Mouse (Mus musculus): ENCODE measurements around the gene Pltp. TPM values are rescaled to one million over a fixed set of nuclear protein-coding genes. Genes with fewer than 3 reads are reported as not detected.
A peak's percentile ranks its signal among the peaks of the same experiment; 100 is the strongest.

Pltp gene
- polyA plus RNA-seq, 1 experiment from 2014 or later = 113 TPM

DNA sequence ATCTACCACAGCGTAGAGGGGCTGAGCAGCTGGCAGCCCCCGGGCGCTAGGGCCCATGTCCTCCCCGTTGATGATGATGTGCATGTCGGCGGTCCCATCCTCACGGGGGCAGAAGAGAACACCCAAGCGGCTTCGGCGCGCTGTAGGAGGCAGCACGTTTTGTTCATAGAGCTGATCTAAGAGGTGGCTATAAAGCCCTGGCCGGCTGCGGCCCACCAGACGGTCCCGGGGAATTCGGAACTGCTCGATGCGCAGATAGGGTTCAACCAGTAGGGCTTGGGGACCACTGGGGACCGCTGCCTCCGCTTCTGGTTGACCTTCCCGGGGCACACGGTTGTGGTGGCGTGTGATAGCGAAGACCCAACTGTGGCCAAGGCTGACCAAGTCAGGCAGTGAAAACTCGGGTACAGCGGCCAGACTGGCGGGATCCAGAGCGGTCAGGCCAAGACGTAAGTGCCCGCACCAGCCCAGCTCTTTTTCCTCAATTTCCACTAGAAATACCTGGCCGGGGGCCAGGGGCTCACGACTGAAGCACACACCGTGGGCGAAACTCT is 24.7 kb downstream of the Pltp start, which contains the start of gene Ctsa:
Ctsa (plus strand) TSS at position 126 of the 554 bp plus-strand sequence.
- H3K9me3 ChIP-seq = no peaks in the 10 kb centered on the region
- H3K4me2 ChIP-seq (replicated peaks) = peak within 1 kb of the TSS; percentile 100
- under 1% methylated on average over 35 of the region's 35 CpGs for WGBS
- peak within 1 kb of the TSS; percentile 70 for H3K27ac ChIP-seq (replicated peaks)
- peaks cover 14% of the 10 kb centered on the region; the same call in 1 of the 2 replicates for H3K36me3 ChIP-seq
- H3K4me3 ChIP-seq = peak within 1 kb of the TSS; percentile 76
- no peaks in the 10 kb centered on the region for H3K27me3 ChIP-seq
- peak; percentile 67 for ATAC-seq (ENCODE audit: low FRiP score, low read depth)
- peak within 1 kb of the TSS; percentile 83 for H3K9ac ChIP-seq (replicated peaks)
- peaks cover 19% of the 10 kb centered on the region for H3K4me1 ChIP-seq

DNA sequence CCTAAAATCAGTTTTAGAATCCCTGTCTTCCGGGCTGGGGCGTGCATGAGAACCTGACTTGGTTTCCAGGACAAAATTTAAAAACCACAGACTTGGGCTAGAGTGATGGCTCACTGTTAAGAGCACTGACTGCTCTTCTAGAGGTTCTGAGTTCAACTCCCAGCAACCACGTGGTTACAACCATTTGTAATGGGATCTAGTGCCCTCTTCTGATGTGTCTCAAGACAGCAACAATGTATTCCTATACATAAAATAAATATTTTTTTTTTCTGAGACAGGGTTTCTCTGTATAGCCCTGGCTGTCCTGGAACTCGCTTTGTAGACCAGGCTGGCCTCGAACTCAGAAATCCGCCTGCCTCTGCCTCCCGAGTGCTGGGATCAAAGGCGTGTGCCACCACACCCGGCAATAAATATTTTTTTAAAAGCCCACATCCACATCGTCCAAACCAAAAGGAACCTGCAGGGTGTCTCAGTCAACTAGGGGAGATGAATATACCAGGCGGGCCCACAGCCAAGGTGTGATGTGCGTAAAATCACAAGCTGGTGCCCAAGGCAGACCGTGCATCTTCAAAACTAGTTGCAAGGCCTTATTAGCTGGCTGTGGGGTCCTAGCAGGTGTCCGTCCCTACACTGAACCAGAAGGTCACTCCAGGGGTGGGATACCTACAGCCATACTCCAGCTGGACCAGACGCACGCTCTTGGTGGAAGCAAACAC is 25.3 kb downstream of the Pltp start:
- no peak for ATAC-seq (ENCODE audit: low FRiP score, low read depth)
- Histone ChIP-seq H3K4me1 (peaks cover 19% of the 10 kb centered on the region), H3K4me2 (replicated peaks) (peak overlapping the region; percentile 100), H3K9me3 (no peaks in the 10 kb centered on the region), H3K27me3 (no peaks in the 10 kb centered on the region), H3K9ac (replicated peaks) (peak overlapping the region; percentile 83), H3K36me3 (peaks cover 14% of the 10 kb centered on the region), H3K4me3 (peak overlapping the region; percentile 76), H3K27ac (replicated peaks) (peak overlapping the region; percentile 70)
- WGBS = 64% methylated on average over 16 of the region's 16 CpGs

DNA sequence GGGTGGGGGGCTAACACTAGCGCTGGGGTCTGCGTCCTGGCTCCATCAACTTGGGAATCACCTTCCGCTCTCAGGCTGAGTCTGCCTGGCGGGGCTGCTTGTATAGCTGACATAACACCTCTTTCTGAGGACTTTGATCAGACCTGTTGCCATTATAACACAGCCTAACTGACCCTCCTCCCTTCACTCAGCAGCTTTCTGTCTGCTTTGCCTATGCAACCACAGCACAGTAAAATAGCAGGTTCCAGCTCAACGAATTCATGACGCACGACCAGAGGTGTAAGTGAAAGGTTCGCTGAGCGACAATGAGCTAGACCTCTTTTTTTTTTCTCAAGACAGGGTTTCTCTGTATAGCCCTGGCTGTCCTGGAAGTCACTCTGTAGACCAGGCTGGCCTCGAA is 26.5 kb downstream of the Pltp start:
- no peaks in the 10 kb centered on the region for H3K9me3 ChIP-seq
- ATAC-seq (ENCODE audit: low FRiP score, low read depth) = no peak
- no peak overlapping the region for H3K9ac ChIP-seq (replicated peaks)
- peaks cover 19% of the 10 kb centered on the region for H3K4me1 ChIP-seq
- H3K27ac ChIP-seq (replicated peaks) = no peak overlapping the region
- peaks cover 24% of the 10 kb centered on the region for H3K36me3 ChIP-seq
- H3K27me3 ChIP-seq = no peaks in the 10 kb centered on the region
- H3K4me3 ChIP-seq = no peak overlapping the region
- no peak overlapping the region for H3K4me2 ChIP-seq (replicated peaks)
- WGBS = 87% methylated on average over 10 of the region's 10 CpGs

DNA sequence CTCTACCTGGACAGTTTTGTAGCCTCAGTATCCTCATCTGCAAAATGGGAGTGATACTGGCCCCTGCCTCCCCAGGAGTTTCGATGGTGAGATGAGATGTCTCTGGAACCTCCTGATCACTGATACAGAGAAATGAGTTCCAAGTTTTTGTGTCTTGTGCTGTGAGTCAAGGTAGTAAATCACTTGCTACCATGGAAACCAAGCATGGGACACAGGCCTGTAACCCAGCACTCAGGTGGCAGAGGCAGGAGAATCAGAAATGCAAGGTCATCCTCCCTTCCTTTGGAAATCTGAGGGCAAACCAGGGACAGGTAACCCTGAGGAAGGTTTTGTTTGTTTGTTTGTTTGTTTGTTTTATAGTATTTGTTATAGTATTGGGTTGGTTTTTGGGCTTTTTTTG is 28.4 kb downstream of the Pltp start:
- Histone ChIP-seq H3K9ac (replicated peaks) (no peak overlapping the region), H3K4me3 (no peak overlapping the region), H3K36me3 (peaks cover 37% of the 10 kb centered on the region), H3K4me1 (peaks cover 10% of the 10 kb centered on the region), H3K27ac (replicated peaks) (no peak overlapping the region), H3K4me2 (replicated peaks) (no peak overlapping the region), H3K9me3 (no peaks in the 10 kb centered on the region), H3K27me3 (no peaks in the 10 kb centered on the region)
- WGBS = 97% methylated on average over 1 of the region's 1 CpGs
- no peak for ATAC-seq (ENCODE audit: low FRiP score, low read depth)

DNA sequence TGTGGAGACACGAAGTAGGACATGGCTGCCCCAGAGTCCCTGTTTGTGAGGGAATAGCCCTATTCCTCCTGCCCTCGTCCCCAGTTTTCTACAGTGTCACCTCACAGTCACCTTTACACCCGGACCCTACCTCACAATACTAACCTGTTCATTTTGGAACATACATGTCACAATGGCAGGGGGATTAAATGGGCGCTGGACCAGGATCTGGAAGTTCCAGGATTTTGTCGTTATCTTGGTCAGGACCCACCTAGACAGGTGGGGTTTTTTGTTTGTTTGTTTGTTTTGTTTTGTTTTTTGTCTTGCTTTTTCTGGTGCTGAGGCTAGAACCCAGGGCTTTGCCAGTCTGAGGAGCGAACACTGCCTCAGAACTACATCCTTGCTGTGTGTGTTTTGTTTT is 29.1 kb downstream of the Pltp start, which contains the start of gene Spata25:
Spata25 (minus strand) TSS at position 101 of the 400 bp plus-strand sequence.
- no peak for ATAC-seq (ENCODE audit: low FRiP score, low read depth)
- no peak within 1 kb of the TSS for H3K4me3 ChIP-seq

DNA sequence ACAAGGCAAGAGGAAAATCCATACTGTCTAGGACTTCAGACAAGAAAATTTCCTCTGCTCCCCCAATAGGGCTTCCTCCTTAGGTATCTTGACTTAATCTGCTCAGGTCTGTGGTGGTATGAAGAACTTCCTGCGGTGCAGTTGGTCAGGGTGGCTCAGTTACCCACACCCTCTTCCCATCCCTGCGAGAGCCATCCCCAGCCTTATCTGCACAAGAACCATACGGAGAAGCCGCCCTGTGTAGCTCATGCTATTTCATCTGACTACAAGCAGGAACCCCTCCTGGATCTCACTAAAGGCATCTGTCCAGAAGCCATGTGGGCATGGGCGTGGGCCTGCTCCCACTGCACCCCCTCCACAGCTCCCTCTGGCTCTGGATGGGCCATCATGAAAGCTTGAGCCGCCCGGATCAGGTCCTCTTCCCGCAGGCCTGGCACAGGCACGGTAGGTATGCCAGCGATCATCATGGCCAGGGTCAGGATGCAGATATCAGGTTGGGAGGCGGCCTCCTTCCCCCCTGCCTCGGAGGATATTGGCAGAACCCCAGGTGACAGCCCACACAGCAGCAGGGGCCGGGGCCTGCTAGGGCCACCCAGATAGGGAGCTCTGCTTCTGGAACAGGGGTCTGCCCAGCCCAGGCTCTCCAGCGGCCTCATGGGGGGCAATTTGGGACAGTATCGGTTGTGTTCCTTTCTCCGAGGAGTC is 30.2 kb downstream of the Pltp start:
- Histone ChIP-seq H3K27ac (replicated peaks) (no peak overlapping the region), H3K9ac (replicated peaks) (no peak overlapping the region), H3K9me3 (no peaks in the 10 kb centered on the region), H3K4me3 (no peak overlapping the region), H3K27me3 (no peaks in the 10 kb centered on the region), H3K4me2 (replicated peaks) (no peak overlapping the region), H3K4me1 (peaks cover 11% of the 10 kb centered on the region), H3K36me3 (peaks cover 37% of the 10 kb centered on the region)
- ATAC-seq (ENCODE audit: low FRiP score, low read depth) = no peak
- 91% methylated on average over 16 of the region's 16 CpGs for WGBS

More for the DNA sequence above, 29.1 kb downstream of the Pltp start, which contains the start of gene Spata25:
- Histone ChIP-seq H3K9me3 (no peaks in the 10 kb centered on the region), H3K27ac (replicated peaks) (no peak within 1 kb of the TSS), H3K36me3 (peaks cover 37% of the 10 kb centered on the region), H3K27me3 (no peaks in the 10 kb centered on the region), H3K9ac (replicated peaks) (no peak within 1 kb of the TSS), H3K4me1 (peaks cover 14% of the 10 kb centered on the region), H3K4me2 (replicated peaks) (no peak within 1 kb of the TSS)
- WGBS = 86% methylated on average over 6 of the region's 6 CpGs

DNA sequence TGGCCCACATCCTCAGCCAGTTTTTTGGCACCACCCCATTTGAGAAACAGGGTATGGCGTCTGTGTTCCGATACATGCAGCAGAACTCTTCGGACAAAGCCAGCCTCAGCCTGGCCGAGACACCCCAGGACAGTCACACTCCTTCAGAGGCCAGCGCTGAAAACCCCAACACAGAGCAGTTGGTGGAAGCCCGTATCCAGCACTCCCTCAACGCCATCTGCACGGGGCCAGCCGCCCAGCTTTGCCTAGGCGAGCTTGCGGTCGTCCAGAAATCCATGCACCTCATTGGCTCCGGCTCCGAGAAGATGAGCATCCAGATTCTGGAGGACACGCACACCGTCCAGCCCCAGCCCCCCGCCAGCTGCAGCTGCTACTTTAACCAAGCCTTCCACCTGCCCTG is 32.0 kb downstream of the Pltp start:
- peaks cover 47% of the 10 kb centered on the region for H3K36me3 ChIP-seq
- no peaks in the 10 kb centered on the region for H3K27me3 ChIP-seq
- ATAC-seq (ENCODE audit: low FRiP score, low read depth) = no peak
- H3K27ac ChIP-seq (replicated peaks) = no peak overlapping the region
- no peaks in the 10 kb centered on the region for H3K9me3 ChIP-seq
- no peak overlapping the region for H3K4me2 ChIP-seq (replicated peaks)
- peaks cover 15% of the 10 kb centered on the region for H3K4me1 ChIP-seq
- H3K4me3 ChIP-seq = no peak overlapping the region
- 94% methylated on average over 17 of the region's 17 CpGs for WGBS
- H3K9ac ChIP-seq (replicated peaks) = no peak overlapping the region

DNA sequence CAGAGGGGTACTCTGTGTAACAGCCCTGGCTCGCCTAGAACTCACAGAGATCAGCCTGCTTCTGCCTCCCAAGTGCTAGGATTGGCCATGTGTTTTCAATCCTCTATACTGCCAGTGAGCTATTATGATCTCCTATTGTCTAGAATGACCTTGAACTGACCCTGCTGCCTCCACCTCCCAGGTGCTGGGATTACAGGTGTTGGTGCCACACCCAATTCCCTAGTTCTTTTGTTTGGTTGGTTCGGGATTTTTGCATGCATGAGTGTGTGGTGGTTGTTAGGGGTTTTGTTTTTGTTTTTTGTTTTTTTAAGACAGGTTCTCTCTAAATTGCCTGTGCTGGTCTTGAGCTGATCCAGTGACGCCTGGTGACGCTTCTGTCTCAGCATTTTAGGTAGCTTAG is 33.5 kb downstream of the Pltp start:
- 94% methylated on average over 4 of the region's 4 CpGs for WGBS
- no peak for ATAC-seq (ENCODE audit: low FRiP score, low read depth)
- Histone ChIP-seq H3K4me1 (peaks cover 15% of the 10 kb centered on the region), H3K36me3 (peaks cover 56% of the 10 kb centered on the region), H3K9me3 (no peaks in the 10 kb centered on the region), H3K4me2 (replicated peaks) (peak overlapping the region; percentile 54), H3K9ac (replicated peaks) (no peak overlapping the region), H3K4me3 (no peak overlapping the region), H3K27ac (replicated peaks) (no peak overlapping the region), H3K27me3 (no peaks in the 10 kb centered on the region)

DNA sequence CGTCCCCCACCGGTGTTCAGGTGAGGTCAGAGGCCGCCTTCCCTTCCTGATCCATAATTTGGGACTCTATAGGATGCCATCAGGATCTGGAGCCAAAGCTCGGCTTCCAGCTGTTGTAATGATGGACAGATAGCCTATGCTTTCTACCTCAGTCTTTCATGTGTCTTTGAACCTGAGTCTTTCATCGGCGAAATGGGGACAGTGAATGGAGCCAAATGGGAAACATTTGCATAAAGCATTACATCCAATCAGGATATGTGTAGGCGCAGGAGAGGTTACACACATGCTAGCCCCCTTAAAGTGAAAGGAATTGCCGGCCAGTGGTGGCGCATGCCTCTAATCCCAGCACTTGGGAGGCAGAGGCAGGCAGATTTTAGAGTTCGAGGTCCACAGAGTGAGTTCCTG is 34.3 kb downstream of the Pltp start:
- no peaks in the 10 kb centered on the region for H3K27me3 ChIP-seq
- peaks cover 15% of the 10 kb centered on the region for H3K4me1 ChIP-seq
- peak overlapping the region; percentile 68 for H3K9ac ChIP-seq (replicated peaks)
- 3% methylated on average over 10 of the region's 10 CpGs for WGBS
- H3K4me3 ChIP-seq = peak overlapping the region; percentile 61
- peak overlapping the region; percentile 54 for H3K4me2 ChIP-seq (replicated peaks)
- peaks cover 54% of the 10 kb centered on the region for H3K36me3 ChIP-seq
- H3K9me3 ChIP-seq = no peaks in the 10 kb centered on the region
- peak; percentile 72 for ATAC-seq (ENCODE audit: low FRiP score, low read depth)
- H3K27ac ChIP-seq (replicated peaks) = peak overlapping the region; percentile 82

DNA sequence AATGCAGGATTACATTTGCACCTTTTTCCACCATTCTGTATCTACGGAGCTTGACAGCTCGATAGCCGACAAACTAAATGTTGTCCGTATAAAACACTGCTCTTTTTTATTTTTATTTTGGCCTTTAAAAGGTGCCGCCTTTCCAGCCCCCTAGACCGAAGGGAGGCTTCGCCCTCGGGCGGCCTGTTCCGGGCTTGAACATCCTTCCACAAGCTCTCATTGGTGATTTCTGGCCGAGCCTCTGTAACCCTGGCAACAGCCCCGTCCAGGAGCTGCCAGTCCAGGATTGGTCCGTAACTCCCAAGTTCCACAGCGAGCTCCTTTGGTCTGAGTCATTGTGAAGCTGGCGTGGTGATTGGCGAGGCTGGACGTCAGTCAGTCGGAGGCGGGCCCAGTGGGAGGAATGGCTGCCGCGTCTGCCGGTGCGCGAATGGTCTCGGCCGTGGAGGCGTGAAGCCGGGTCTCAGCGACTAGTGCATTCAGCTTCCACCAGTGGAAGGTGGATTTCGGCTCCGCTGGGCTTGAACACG is 34.8 kb downstream of the Pltp start, which contains the start of gene Zswim1:
Zswim1 (plus strand) TSS at position 51 of the 530 bp plus-strand sequence.
- Histone ChIP-seq H3K9me3 (no peaks in the 10 kb centered on the region), H3K27ac (replicated peaks) (peak within 1 kb of the TSS; percentile 82), H3K4me1 (peaks cover 15% of the 10 kb centered on the region), H3K27me3 (no peaks in the 10 kb centered on the region), H3K4me2 (replicated peaks) (peak within 1 kb of the TSS; percentile 54), H3K36me3 (peaks cover 49% of the 10 kb centered on the region), H3K4me3 (peak within 1 kb of the TSS; percentile 61), H3K9ac (replicated peaks) (peak within 1 kb of the TSS; percentile 68)
- under 1% methylated on average over 32 of the region's 32 CpGs for WGBS
- peak; percentile 100 for ATAC-seq (ENCODE audit: low FRiP score, low read depth)

DNA sequence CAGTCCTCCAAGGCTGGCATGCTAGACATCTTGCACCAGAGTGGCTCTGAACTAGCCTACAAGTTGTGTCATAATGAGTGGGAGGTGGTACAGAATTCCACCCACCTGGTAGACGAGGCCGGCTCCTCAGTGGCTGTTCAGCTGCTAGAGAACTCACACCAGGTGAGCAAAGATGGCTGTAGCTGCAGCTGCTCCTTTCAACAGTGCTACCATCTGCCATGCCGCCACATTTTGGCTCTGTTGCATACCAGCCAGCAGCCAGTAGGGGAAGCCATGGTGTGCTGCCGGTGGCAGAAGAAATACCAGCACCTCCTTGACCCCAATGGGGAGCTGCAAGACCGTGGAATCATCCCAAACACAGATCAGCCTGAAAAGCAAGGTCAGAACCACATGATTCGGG is 36.5 kb downstream of the Pltp start:
- Histone ChIP-seq H3K36me3 (peaks cover 33% of the 10 kb centered on the region), H3K27ac (replicated peaks) (no peak overlapping the region), H3K4me2 (replicated peaks) (no peak overlapping the region), H3K27me3 (no peaks in the 10 kb centered on the region), H3K4me1 (peaks cover 15% of the 10 kb centered on the region), H3K9me3 (no peaks in the 10 kb centered on the region), H3K4me3 (no peak overlapping the region), H3K9ac (replicated peaks) (no peak overlapping the region)
- no peak for ATAC-seq (ENCODE audit: low FRiP score, low read depth)
- 84% methylated on average over 6 of the region's 6 CpGs for WGBS

DNA sequence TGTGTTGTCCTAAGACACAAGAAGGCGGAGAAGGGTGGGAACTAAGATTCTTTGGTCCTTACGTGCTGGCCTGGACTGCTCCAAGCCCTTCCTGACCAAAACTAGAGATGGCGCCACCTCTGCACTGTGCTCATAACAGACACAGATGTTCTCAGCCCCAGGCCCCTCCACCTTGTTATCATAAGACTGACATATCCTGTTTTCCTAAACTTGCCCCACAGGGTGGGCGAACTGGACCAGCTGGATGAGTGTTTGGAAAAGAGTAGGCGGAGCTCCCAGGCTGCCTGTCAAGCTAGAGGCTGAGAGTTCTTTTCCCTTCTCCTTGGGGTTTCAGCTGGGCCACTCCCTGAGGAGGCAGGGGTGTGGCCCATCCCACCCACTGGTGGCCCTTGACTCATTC is 39.8 kb downstream of the Pltp start:
- H3K9ac ChIP-seq (replicated peaks) = no peak overlapping the region
- no peak overlapping the region for H3K27ac ChIP-seq (replicated peaks)
- no peaks in the 10 kb centered on the region for H3K27me3 ChIP-seq
- peaks cover 7% of the 10 kb centered on the region for H3K4me1 ChIP-seq
- ATAC-seq (ENCODE audit: low FRiP score, low read depth) = no peak
- no peak overlapping the region for H3K4me3 ChIP-seq
- 78% methylated on average over 5 of the region's 5 CpGs for WGBS
- H3K36me3 ChIP-seq = peaks cover 19% of the 10 kb centered on the region
- H3K4me2 ChIP-seq (replicated peaks) = no peak overlapping the region
- H3K9me3 ChIP-seq = no peaks in the 10 kb centered on the region

Measured in midbrain, embryonic 12.5 days (tissue).